Mouse (Mus musculus) kidney, adult 18-20 months (tissue): Measurements from ENCODE around the gene Gm2956.
"Not testable (repeated sequence)": the region's sequence is repeated elsewhere in the genome, so short reads cannot be mapped to it uniquely, and the experiment has no call there.

Source experiments
- DNase-seq: peaks from one replicate; pipeline ENCODE4 v3.0.0; 2021

Gm2956 gene

GRCm38 (mm10) chr14:3332087-3332677 lies at the start of gene Gm2956:
TSS of gene Gm2956 (plus strand) at chr14:3332627.
- DNase-seq, result not testable (repeated sequence)

- not testable (repeated sequence) for DNase-seq
Measured at GRCm38 (mm10) chr14:3333406-3333805, 979 bp downstream of the Gm2956 start.

- DNase-seq, result not testable (repeated sequence)
Measured at GRCm38 (mm10) chr14:3394793-3395192, 62.4 kb downstream of the Gm2956 start, which contains the start of gene Gm10413. TSS of gene Gm10413 (plus strand) at chr14:3395093.
